Mouse (Mus musculus) liver, embryonic 14.5 days (tissue): ENCODE results near the gene Spp2. TPM values are rescaled to one million over a fixed set of nuclear protein-coding genes. Genes with fewer than 3 reads are reported as not detected.

Source experiments
- ATAC-seq: fragments of 200-750 bp; cut with Nextera tagmentation; 2 replicates; pipeline ENCODE4 v1.8.0; 2017; ENCODE audit warnings: moderate number of reproducible peaks, mild to moderate bottlenecking, moderate library complexity; ENCODE audit not compliant: insufficient read depth
- DNase-seq, 3 experiments: peaks; one replicate each; pipeline ENCODE4 v3.0.0-alpha.2; 2012 to 2013; ENCODE audit warnings: low read depth in 3 of 3, low spot score in 3 of 3
- H3K27ac ChIP-seq: fragments of 300-500 bp; sonication (generic); 2 replicates; pipeline ENCODE4 v1.5.1; 2014; ENCODE audit warnings: moderate library complexity, mild to moderate bottlenecking, control low read depth, inconsistent platforms
- H3K27me3 ChIP-seq: fragments of 300-500 bp; sonication (generic); 2 replicates; pipeline ENCODE4 v1.6.1; 2014; ENCODE audit warnings: mild to moderate bottlenecking, low read length, moderate library complexity; ENCODE audit not compliant: control insufficient read depth, insufficient read depth
- H3K36me3 ChIP-seq: fragments of 300-500 bp; sonication (generic); replicated peaks from 2 replicates; pipeline ENCODE4 v1.6.1; 2014; ENCODE audit warnings: low read depth; ENCODE audit not compliant: control insufficient read depth, insufficient read depth
- H3K4me1 ChIP-seq, 2 experiments: fragments of 200-500 bp in 1 of 2; fragments of 300-500 bp in 1 of 2; sonication (generic) in 1 of 2; replicated peaks; 2 replicates each; pipeline ENCODE4 v1.6.1; 2012 to 2014; ENCODE audit warnings: antibody characterized with exemption in 1 of 2, inconsistent platforms in 1 of 2, low read length in 1 of 2; ENCODE audit not compliant: control insufficient read depth in 2 of 2, insufficient read depth in 2 of 2
- H3K4me2 ChIP-seq: fragments of 300-500 bp; sonication (generic); 2 replicates; pipeline ENCODE4 v1.6.1; 2014; ENCODE audit warnings: low read depth, mild to moderate bottlenecking, control low read depth, moderate library complexity
- H3K4me3 ChIP-seq, 2 experiments: fragments of 200-500 bp in 1 of 2; fragments of 300-500 bp in 1 of 2; sonication (generic) in 1 of 2; 2 replicates each; pipeline ENCODE4 v1.5.1; 2012 to 2014; ENCODE audit warnings: low read depth in 2 of 2, low read length in 2 of 2, mild to moderate bottlenecking in 2 of 2, control low read depth in 1 of 2, inconsistent platforms in 1 of 2, moderate library complexity in 1 of 2; ENCODE audit not compliant: insufficient read depth in 1 of 2
- H3K9ac ChIP-seq: fragments of 300-500 bp; sonication (generic); replicated peaks from 2 replicates; pipeline ENCODE4 v1.6.1; 2014; ENCODE audit warnings: mild to moderate bottlenecking, control low read depth, moderate library complexity
- H3K9me3 ChIP-seq: fragments of 300-500 bp; sonication (generic); 2 replicates; pipeline ENCODE4 v1.6.1; 2016; ENCODE audit warnings: low read length, mixed read lengths; ENCODE audit not compliant: control insufficient read depth
- CTCF ChIP-seq: IDR thresholded peaks from 2 replicates; pipeline ENCODE4 v1.5.1; 2016; ENCODE audit warnings: antibody characterized with exemption, low read depth, control low read depth
- EP300 ChIP-seq: IDR thresholded peaks from 2 replicates; pipeline ENCODE4 v1.6.1; 2016; ENCODE audit warnings: antibody characterized with exemption, low read depth
- WGBS: fragments of 180-500 bp; shearing (Covaris S2); extraction: QIAGEN DNeasy Blood & Tissue Kit; methylation state at CpG from one replicate; pipeline ENCODE4 v1.1.7; 2014; ENCODE audit not compliant: insufficient replicate concordance; 5-methylcytosine and 5-hydroxymethylcytosine counted together
- polyA plus RNA-seq, 2 experiments: library from polyadenylated mRNA; depleted of rRNA in 1 of 2; stranded (reverse) in 1 of 2; unstranded in 1 of 2; fragments of >200 nt; fragmentation: Nextera tagmentation in 1 of 2; extraction: Ambion mirVana in 1 of 2; gene quantifications; 2 replicates each; pipeline versions ENCODE4 v1.2.1 to v1.2.3; 2012 to 2014

The Spp2 gene
- polyA plus RNA-seq, 2 experiments, result 168 to 329 TPM

- H3K9me3 ChIP-seq, result no peaks in the 10 kb centered on the region
- TF ChIP-seq CTCF (no peak), EP300 (no peak)
- no peak overlapping the region for H3K9ac ChIP-seq
- DNase-seq (no peak), ATAC-seq (no peak)
- no peaks in the 10 kb centered on the region; a peak in 1 of 4 replicates for H3K4me1 ChIP-seq
- H3K4me3 ChIP-seq, result no peak overlapping the region
- H3K27ac ChIP-seq, result no peak overlapping the region
- no peaks in the 10 kb centered on the region for H3K36me3 ChIP-seq
- WGBS, result 62% methylated on average over 6 of the region's 6 CpGs
- no peak overlapping the region for H3K4me2 ChIP-seq
- H3K27me3 ChIP-seq, result no peaks in the 10 kb centered on the region
Observed at GRCm38 (mm10) chr1:88452198-88452597, 45.4 kb downstream of the Spp2 start.

- H3K4me3 ChIP-seq, result no peak overlapping the region
- H3K9me3 ChIP-seq, result no peaks in the 10 kb centered on the region
- no peaks in the 10 kb centered on the region for H3K36me3 ChIP-seq
- ATAC-seq (no peak), DNase-seq (no peak)
- no peak overlapping the region for H3K27ac ChIP-seq
- H3K4me1 ChIP-seq, result no peaks in the 10 kb centered on the region
- H3K4me2 ChIP-seq, result no peak overlapping the region
- 22% methylated on average over 3 of the region's 3 CpGs for WGBS
- no peak overlapping the region for H3K9ac ChIP-seq
- TF ChIP-seq EP300, result no peak
- no peak for TF ChIP-seq CTCF
- no peaks in the 10 kb centered on the region for H3K27me3 ChIP-seq
Observed at GRCm38 (mm10) chr1:88454703-88455102, 47.9 kb downstream of the Spp2 start.

GRCm38 (mm10) chr1:88455761-88456160 is 49.0 kb downstream of the Spp2 start:
- TF ChIP-seq EP300, result no peak
- TF ChIP-seq CTCF, result no peak
- no peak overlapping the region for H3K9ac ChIP-seq
- H3K36me3 ChIP-seq, result no peaks in the 10 kb centered on the region
- ATAC-seq (no peak), DNase-seq (no peak)
- H3K4me1 ChIP-seq, result no peaks in the 10 kb centered on the region
- H3K27ac ChIP-seq, result no peak overlapping the region
- H3K4me3 ChIP-seq, result no peak overlapping the region
- H3K27me3 ChIP-seq, result no peaks in the 10 kb centered on the region
- no peaks in the 10 kb centered on the region for H3K9me3 ChIP-seq
- WGBS, result 74% methylated on average over 3 of the region's 3 CpGs
- no peak overlapping the region for H3K4me2 ChIP-seq

GRCm38 (mm10) chr1:88456451-88457072 is 49.8 kb downstream of the Spp2 start:
- ATAC-seq, result no peak
- H3K27me3 ChIP-seq, result no peaks in the 10 kb centered on the region
- no peaks in the 10 kb centered on the region for H3K4me1 ChIP-seq
- no peaks in the 10 kb centered on the region for H3K36me3 ChIP-seq
- H3K9ac ChIP-seq, result no peak overlapping the region
- TF ChIP-seq CTCF, result peak; percentile 89
- TF ChIP-seq EP300, result no peak
- WGBS, result 48% methylated on average over 14 of the region's 14 CpGs
- peak in 2 of 3 experiments; percentile 26 for DNase-seq
- no peak overlapping the region for H3K27ac ChIP-seq
- no peak overlapping the region for H3K4me2 ChIP-seq
- no peak overlapping the region for H3K4me3 ChIP-seq
- H3K9me3 ChIP-seq, result no peaks in the 10 kb centered on the region

- WGBS, result 70% methylated on average over 4 of the region's 4 CpGs
- ATAC-seq, result no peak
- TF ChIP-seq EP300 (no peak), CTCF (no peak)
Observed at GRCm38 (mm10) chr1:88459196-88459595, 52.4 kb downstream of the Spp2 start.

More at GRCm38 (mm10) chr1:88459196-88459595, 52.4 kb downstream of the Spp2 start:
- H3K4me3 ChIP-seq, result no peak overlapping the region
- H3K9me3 ChIP-seq, result no peaks in the 10 kb centered on the region
- no peak overlapping the region for H3K4me2 ChIP-seq
- no peaks in the 10 kb centered on the region for H3K27me3 ChIP-seq
- DNase-seq, result no peak
- H3K27ac ChIP-seq, result no peak overlapping the region
- H3K4me1 ChIP-seq, result no peaks in the 10 kb centered on the region
- no peak overlapping the region for H3K9ac ChIP-seq
- H3K36me3 ChIP-seq, result no peaks in the 10 kb centered on the region
